Mouse (Mus musculus): Measurements from ENCODE around the gene Arid3c.

GRCm38 (mm10) chr4:41704651-41705050, 26.3 kb downstream of the Arid3c start:
- no peak for TF ChIP-seq CTCF (conservative IDR thresholded peaks at IDR 0.05; ENCODE audit: insufficient read depth, insufficient read length, low read depth, low read length)
- no peak for TF ChIP-seq POLR2A (IDR thresholded peaks at IDR 0.05; ENCODE audit: low read depth, low read length)
